Comparison of ENCODE assay signal across 8 mouse cellular contexts in genomic region chr13:63641649-63642226, GRCm38 (mm10).
DNase-seq lines count a peak whose midpoint lies in the region; ATAC-seq and TF ChIP-seq lines count a peak whose summit lies in the region.

No protein-coding gene starts in this region.

- H3K36me3 ChIP-seq in kidney, adult 2 months (ENCODE audit: control insufficient read depth, insufficient read depth, low read length): no peaks in the 10 kb centered on the region
- H3K36me3 ChIP-seq in heart, embryonic 13.5 days: no peaks in the 10 kb centered on the region
- no peaks in the 10 kb centered on the region for H3K36me3 ChIP-seq in limb, embryonic 11.5 days (ENCODE audit: control insufficient read depth, insufficient read depth, low read length)

- H3K4me1 ChIP-seq in kidney, adult 2 months (ENCODE audit: control insufficient read depth, insufficient read depth, low read length): no peaks in the 10 kb centered on the region; the same call in 1 of the 2 replicates
- peaks cover 25% of the 10 kb centered on the region for H3K4me1 ChIP-seq in heart, embryonic 13.5 days
- H3K4me1 ChIP-seq in limb, embryonic 11.5 days (ENCODE audit: control insufficient read depth, insufficient read depth, low read length): peaks cover 16% of the 10 kb centered on the region

- no peak overlapping the region for H3K4me3 ChIP-seq in kidney, adult 2 months (ENCODE audit: insufficient read depth, low read depth, low read length)
- H3K4me3 ChIP-seq in heart, embryonic 13.5 days: no peak overlapping the region
- H3K4me3 ChIP-seq in limb, embryonic 11.5 days (ENCODE audit: low read depth, low read length): no peak overlapping the region

- no peak for TF ChIP-seq POLR2A in kidney, adult 2 months (IDR thresholded peaks at IDR 0.05; ENCODE audit: low read depth, low read length)

- H3K27ac ChIP-seq in kidney, adult 2 months (ENCODE audit: insufficient read depth, low read depth, low read length): no peak overlapping the region
- H3K27ac ChIP-seq in heart, embryonic 13.5 days (replicated peaks): peak overlapping the region; percentile 93
- H3K27ac ChIP-seq in limb, embryonic 11.5 days (replicated peaks; ENCODE audit: low read depth, low read length): peak overlapping the region; percentile 42; the same call in 1 of the 2 replicates

- TF ChIP-seq CTCF in kidney, adult 2 months (conservative IDR thresholded peaks at IDR 0.05; ENCODE audit: insufficient read depth, insufficient read length, low read depth, low read length): no peak

- H3K27me3 ChIP-seq in kidney, adult 2 months (replicated peaks; ENCODE audit: control insufficient read depth, insufficient read depth, low read length): no peaks in the 10 kb centered on the region
- H3K27me3 ChIP-seq in heart, embryonic 13.5 days (replicated peaks): no peaks in the 10 kb centered on the region
- H3K27me3 ChIP-seq in limb, embryonic 11.5 days (ENCODE audit: control insufficient read depth, insufficient read depth, low read length): no peaks in the 10 kb centered on the region

- no peaks in the 10 kb centered on the region for H3K9me3 ChIP-seq in heart, embryonic 13.5 days
- H3K9me3 ChIP-seq in limb, embryonic 11.5 days (ENCODE audit: control insufficient read depth, low read length): no peaks in the 10 kb centered on the region

- no peak for ATAC-seq in heart, embryonic 13.5 days (ENCODE audit: extremely low read depth, insufficient number of reproducible peaks, low FRiP score, low TSS enrichment)
- ATAC-seq in limb, embryonic 11.5 days (ENCODE audit: insufficient number of reproducible peaks, low FRiP score, low TSS enrichment, low read depth): 0 out of 2 replicates have a peak, but pooled peaks have one; percentile 33
- ATAC-seq in CD4-positive, CD25-positive, alpha-beta regulatory T cell, adult 4 months: no peak

- peak; percentile 13 for DNase-seq in kidney, adult 2 months
- DNase-seq in kidney, adult 8-10 months: no peak
- DNase-seq in embryo, embryonic 10.5 days (ENCODE audit: low spot score): peak; percentile 53
- DNase-seq in limb, embryonic 11.5 days (ENCODE audit: low spot score): peak; percentile 62
- DNase-seq in cerebellum, adult 11 months: no peak
- DNase-seq in urinary bladder, adult 18-20 months (ENCODE audit: low spot score in 2 of 2): no peak

- 53% methylated on average over 12 of the region's 12 CpGs for WGBS in kidney, adult 2 months
- WGBS in heart, embryonic 13.5 days: 40% methylated on average over 12 of the region's 12 CpGs
- 19% methylated on average over 12 of the region's 12 CpGs for WGBS in limb, embryonic 11.5 days

- H3K4me2 ChIP-seq in heart, embryonic 13.5 days: no peak overlapping the region
- no peak overlapping the region for H3K4me2 ChIP-seq in limb, embryonic 11.5 days (ENCODE audit: low read depth, severe bottlenecking)

- H3K9ac ChIP-seq in heart, embryonic 13.5 days: no peak overlapping the region
- H3K9ac ChIP-seq in limb, embryonic 11.5 days (ENCODE audit: low read length): peak overlapping the region; percentile 47; the same call in 1 of the 2 replicates

Comparison
In these comparisons a context has a peak if more than half of its experiments do, and no peak if none do; other contexts are left out.
1. DNase-seq: peak in kidney, adult 2 months (single experiment), embryo, embryonic 10.5 days (single experiment) and limb, embryonic 11.5 days (single experiment); none in kidney, adult 8-10 months (0 of 2), cerebellum, adult 11 months (single experiment) and urinary bladder, adult 18-20 months (0 of 2).